Comparison of ENCODE assay signal across 22 mouse cellular contexts in the genomic region with DNA sequence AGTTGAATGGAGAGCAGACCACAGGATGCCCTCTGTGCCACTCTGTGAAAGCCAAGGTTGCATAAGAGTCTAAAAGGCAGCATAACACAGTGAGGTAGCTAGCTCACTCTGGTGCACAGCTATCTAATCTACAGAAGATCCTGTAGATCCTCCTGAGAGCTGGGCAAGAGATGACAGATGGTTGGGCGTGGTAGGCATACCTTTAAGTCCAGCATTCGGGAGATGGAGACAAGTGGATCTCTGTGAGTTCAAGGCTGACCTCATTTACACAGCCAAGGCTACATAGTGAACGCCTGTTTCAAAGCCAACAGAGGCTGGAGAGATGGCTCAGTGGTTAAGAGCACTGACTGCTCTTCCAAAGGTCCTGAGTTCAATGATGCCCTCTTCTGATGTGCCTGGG. TPM values are rescaled to one million over a fixed set of nuclear protein-coding genes. Genes with fewer than 3 reads are reported as not detected.
A peak's percentile ranks its signal among the peaks of the same experiment; 100 is the strongest.
DNase-seq lines count a peak whose midpoint lies in the region; ATAC-seq lines count a peak whose summit lies in the region.
"Had no signal": no experiment of that assay in that cellular context is flagged by ENCODE, and none has a peak within 500 bp of the region (broad histone marks: within the 10 kb centered on the region; RNA-seq: fewer than 3 reads in every experiment).

No protein-coding gene starts in this region.

- H3K4me3 ChIP-seq in midbrain, embryonic 11.5 days (ENCODE audit: low read depth, low read length): no peak overlapping the region
- H3K4me3 ChIP-seq in midbrain, embryonic 14.5 days (replicated peaks; ENCODE audit: low read depth, low read length): no peak overlapping the region
- H3K4me3 ChIP-seq: embryonic facial prominence, embryonic 10.5 days; embryonic facial prominence, embryonic 12.5 days; forebrain, embryonic 13.5 days; forebrain, embryonic 15.5 days had no signal

- no peak overlapping the region for H3K4me2 ChIP-seq in midbrain, embryonic 11.5 days
- H3K4me2 ChIP-seq in midbrain, embryonic 14.5 days (ENCODE audit: low read length): no peak overlapping the region
- H3K4me2 ChIP-seq: embryonic facial prominence, embryonic 12.5 days; forebrain, embryonic 13.5 days; forebrain, embryonic 15.5 days had no signal

- DNase-seq in midbrain, embryonic 11.5 days (ENCODE audit: low spot score, missing footprints): peak; percentile 57
- no peak for DNase-seq in midbrain, embryonic 14.5 days
- DNase-seq in ES-CJ7 (ENCODE audit: low read depth, low spot score): peak; percentile 71
- no peak for DNase-seq in embryo, embryonic 10.5 days (ENCODE audit: low spot score)
- no peak for DNase-seq in cerebellum, postnatal 36 days
- DNase-seq: adrenal gland, adult 8-10 months; adrenal gland, postnatal 14 days; adrenal gland, postnatal 36 days; B cell, adult 2 months; cerebellum, adult 11-12 months; cerebellum, adult 2 months; cerebellum, adult 9-10 months; cerebellum, postnatal 10 days; cerebellum, postnatal 25 days; forebrain, postnatal 0 days had no signal

- WGBS in midbrain, embryonic 11.5 days: 90% methylated on average over 3 of the region's 3 CpGs
- 93% methylated on average over 3 of the region's 3 CpGs for WGBS in midbrain, embryonic 14.5 days

- no peaks in the 10 kb centered on the region for H3K27me3 ChIP-seq in midbrain, embryonic 11.5 days (ENCODE audit: control insufficient read depth, insufficient read depth, low read length)
- H3K27me3 ChIP-seq in midbrain, embryonic 14.5 days (ENCODE audit: control insufficient read depth, insufficient read depth, low read length): no peaks in the 10 kb centered on the region
- H3K27me3 ChIP-seq: CH12.LX; embryonic facial prominence, embryonic 12.5 days; forebrain, embryonic 13.5 days; forebrain, embryonic 15.5 days had no signal

- H3K9me3 ChIP-seq in midbrain, embryonic 11.5 days (ENCODE audit: control insufficient read depth, low read length): no peaks in the 10 kb centered on the region
- H3K9me3 ChIP-seq in midbrain, embryonic 14.5 days (ENCODE audit: control insufficient read depth, low read length): no peaks in the 10 kb centered on the region
- H3K9me3 ChIP-seq: embryonic facial prominence, embryonic 10.5 days; embryonic facial prominence, embryonic 12.5 days; forebrain, embryonic 13.5 days; forebrain, embryonic 15.5 days had no signal

- H3K9ac ChIP-seq in midbrain, embryonic 11.5 days (ENCODE audit: low read length): no peak overlapping the region
- H3K9ac ChIP-seq in midbrain, embryonic 14.5 days (replicated peaks; ENCODE audit: low read length): no peak overlapping the region
- H3K9ac ChIP-seq: embryonic facial prominence, embryonic 12.5 days; forebrain, embryonic 13.5 days; forebrain, embryonic 15.5 days; forebrain, postnatal 0 days had no signal

- ATAC-seq in midbrain, embryonic 11.5 days (ENCODE audit: low FRiP score): no peak
- ATAC-seq in midbrain, embryonic 14.5 days (ENCODE audit: low FRiP score, low TSS enrichment): no peak
- ATAC-seq: activated CD4-positive, CD25-positive, alpha-beta regulatory T cell, adult 4 months; CD4-positive, CD25-positive, alpha-beta regulatory T cell, adult 4 months; forebrain, embryonic 13.5 days; forebrain, embryonic 15.5 days; forebrain, postnatal 0 days had no signal

- no peaks in the 10 kb centered on the region for H3K4me1 ChIP-seq in midbrain, embryonic 11.5 days (ENCODE audit: control insufficient read depth, insufficient read depth, low read length)
- H3K4me1 ChIP-seq in midbrain, embryonic 14.5 days (ENCODE audit: control insufficient read depth, insufficient read depth, low read length): no peaks in the 10 kb centered on the region
- H3K4me1 ChIP-seq: embryonic facial prominence, embryonic 10.5 days; embryonic facial prominence, embryonic 12.5 days; forebrain, embryonic 13.5 days; forebrain, embryonic 15.5 days had no signal

- H3K36me3 ChIP-seq in midbrain, embryonic 11.5 days (ENCODE audit: control insufficient read depth, insufficient read depth, low read length): no peaks in the 10 kb centered on the region
- H3K36me3 ChIP-seq in midbrain, embryonic 14.5 days (ENCODE audit: control insufficient read depth, insufficient read depth, low read length): no peaks in the 10 kb centered on the region
- H3K36me3 ChIP-seq: embryonic facial prominence, embryonic 10.5 days; embryonic facial prominence, embryonic 12.5 days; forebrain, embryonic 15.5 days had no signal

- no peak overlapping the region for H3K27ac ChIP-seq in midbrain, embryonic 11.5 days (ENCODE audit: low read depth, low read length)
- no peak overlapping the region for H3K27ac ChIP-seq in midbrain, embryonic 14.5 days (replicated peaks; ENCODE audit: low read depth, low read length)
- H3K27ac ChIP-seq: embryonic facial prominence, embryonic 10.5 days; embryonic facial prominence, embryonic 12.5 days; forebrain, embryonic 13.5 days; forebrain, embryonic 15.5 days had no signal

RNA-seq across cellular contexts. Expression of a gene that starts 11.9 kb away (rescaled TPM):
- polyA plus RNA-seq in midbrain, embryonic 11.5 days (2014; fragmentation: Nextera tagmentation; extraction: Ambion mirVana): 0.22 TPM in 1 of 2 replicates, not detected in the other
- 0.11 TPM in 1 of 2 replicates, not detected in the other for polyA plus RNA-seq in midbrain, embryonic 14.5 days (2014; fragmentation: Nextera tagmentation; extraction: Ambion mirVana)
- polyA plus RNA-seq: embryonic facial prominence, embryonic 10.5 days had no signal

Comparison
In these comparisons a context has a peak if more than half of its experiments do, and no peak if none do; other contexts are left out.
1. DNase-seq: peak in midbrain, embryonic 11.5 days (single experiment) and ES-CJ7 (single experiment); none in midbrain, embryonic 14.5 days (single experiment), embryo, embryonic 10.5 days (single experiment) and cerebellum, postnatal 36 days (0 of 2).